Mouse (Mus musculus) embryonic facial prominence, embryonic 15.5 days (tissue): ENCODE data around the gene Atg10. TPM values are rescaled to one million over a fixed set of nuclear protein-coding genes. Genes with fewer than 3 reads are reported as not detected.
"Not testable (repeated sequence)": the region's sequence is repeated elsewhere in the genome, so short reads cannot be mapped to it uniquely, and the experiment has no call there.

Experiments used
- ATAC-seq: fragments of 200-750 bp; cut with Nextera tagmentation; 2 replicates; pipeline ENCODE4 v1.8.0; 2017; ENCODE audit warnings: low read depth, moderate TSS enrichment; ENCODE audit not compliant: insufficient number of reproducible peaks, low FRiP score, low TSS enrichment
- H3K27ac ChIP-seq: fragments of 300-500 bp; sonication (generic); replicated peaks from 2 replicates; pipeline ENCODE4 v1.5.1; 2015; ENCODE audit warnings: mild to moderate bottlenecking, inconsistent platforms
- H3K27me3 ChIP-seq: fragments of 300-500 bp; sonication (generic); 2 replicates; pipeline ENCODE4 v1.6.1; 2015; ENCODE audit warnings: inconsistent platforms
- H3K36me3 ChIP-seq: fragments of 300-500 bp; sonication (generic); 2 replicates; pipeline ENCODE4 v1.6.1; 2015; ENCODE audit warnings: mild to moderate bottlenecking, inconsistent platforms
- H3K4me1 ChIP-seq: fragments of 300-500 bp; sonication (generic); 2 replicates; pipeline ENCODE4 v1.6.1; 2015; ENCODE audit warnings: inconsistent platforms
- H3K4me2 ChIP-seq: fragments of 300-500 bp; sonication (generic); replicated peaks from 2 replicates; pipeline ENCODE4 v1.6.1; 2015; ENCODE audit warnings: mild to moderate bottlenecking, inconsistent platforms
- H3K4me3 ChIP-seq: fragments of 300-500 bp; sonication (generic); replicated peaks from 2 replicates; pipeline ENCODE4 v1.5.1; 2015; ENCODE audit warnings: mild to moderate bottlenecking, inconsistent platforms
- H3K9ac ChIP-seq: fragments of 300-500 bp; sonication (generic); 2 replicates; pipeline ENCODE4 v1.6.1; 2015; ENCODE audit warnings: inconsistent platforms
- H3K9me3 ChIP-seq: fragments of 300-500 bp; sonication (generic); replicated peaks from 2 replicates; pipeline ENCODE4 v1.6.1; 2016; ENCODE audit warnings: inconsistent platforms
- WGBS: fragments of 180-500 bp; shearing (Covaris S2); methylation state at CpG from one replicate; pipeline ENCODE4 v1.1.7; 2015; 5-methylcytosine and 5-hydroxymethylcytosine counted together
- polyA plus RNA-seq: library from polyadenylated mRNA; unstranded; fragments of >200 nt; fragmentation: Nextera tagmentation; extraction: Ambion mirVana; gene quantifications from 2 replicates; pipeline ENCODE4 v1.2.1, GENCODE M21; 2015

The Atg10 gene
- polyA plus RNA-seq, 1 experiment from 2014 or later = 19.6 TPM

- Histone ChIP-seq H3K9me3 (no peaks in the 10 kb centered on the region), H3K9ac (no peak overlapping the region), H3K36me3 (no peaks in the 10 kb centered on the region), H3K27me3 (no peaks in the 10 kb centered on the region), H3K4me1 (0 out of 2 replicates have a peak, but pooled peaks cover 8% of the 10 kb centered on the region), H3K4me3 (no peak overlapping the region), H3K4me2 (no peak overlapping the region), H3K27ac (no peak overlapping the region)
- ATAC-seq = no peak
- WGBS = 82% methylated on average over 7 of the region's 7 CpGs
Measured at GRCm38 (mm10) chr13:90935852-90936251, 287.9 kb downstream of the Atg10 start.

GRCm38 (mm10) chr13:90933256-90933655, 290.5 kb downstream of the Atg10 start:
- 58% methylated on average over 3 of the region's 3 CpGs for WGBS
- H3K27me3 ChIP-seq = no peaks in the 10 kb centered on the region
- no peak overlapping the region for H3K27ac ChIP-seq
- no peaks in the 10 kb centered on the region for H3K9me3 ChIP-seq
- no peak overlapping the region for H3K4me2 ChIP-seq
- H3K36me3 ChIP-seq = peaks cover 5% of the 10 kb centered on the region; the same call in 1 of the 2 replicates
- no peak for ATAC-seq
- H3K9ac ChIP-seq = no peak overlapping the region
- H3K4me3 ChIP-seq = no peak overlapping the region
- H3K4me1 ChIP-seq = 0 out of 2 replicates have a peak, but pooled peaks cover 8% of the 10 kb centered on the region

GRCm38 (mm10) chr13:90929847-90930246, 293.9 kb downstream of the Atg10 start:
- no peak for ATAC-seq
- H3K9ac ChIP-seq = no peak overlapping the region
- H3K4me3 ChIP-seq = no peak overlapping the region
- H3K27ac ChIP-seq = no peak overlapping the region
- H3K4me1 ChIP-seq = 0 out of 2 replicates have a peak, but pooled peaks cover 8% of the 10 kb centered on the region
- peaks cover 33% of the 10 kb centered on the region for H3K36me3 ChIP-seq
- 16% methylated on average over 5 of the region's 5 CpGs for WGBS
- H3K9me3 ChIP-seq = no peaks in the 10 kb centered on the region
- no peaks in the 10 kb centered on the region for H3K27me3 ChIP-seq
- no peak overlapping the region for H3K4me2 ChIP-seq

GRCm38 (mm10) chr13:90928266-90928665, 295.5 kb downstream of the Atg10 start:
- not testable (repeated sequence) for H3K27ac ChIP-seq, H3K4me3 ChIP-seq, H3K27me3 ChIP-seq, ATAC-seq, H3K4me2 ChIP-seq, H3K9me3 ChIP-seq, H3K9ac ChIP-seq
- 85% methylated on average over 10 of the region's 10 CpGs for WGBS
- Histone ChIP-seq H3K4me1 (peaks cover 11% of the 10 kb centered on the region), H3K36me3 (peaks cover 36% of the 10 kb centered on the region)

- Histone ChIP-seq H3K27ac (no peak overlapping the region), H3K9ac (no peak overlapping the region), H3K36me3 (peaks cover 36% of the 10 kb centered on the region), H3K4me3 (no peak overlapping the region), H3K4me2 (no peak overlapping the region), H3K4me1 (peaks cover 4% of the 10 kb centered on the region), H3K27me3 (no peaks in the 10 kb centered on the region), H3K9me3 (no peaks in the 10 kb centered on the region)
- 67% methylated on average over 5 of the region's 5 CpGs for WGBS
- ATAC-seq = no peak
Measured at GRCm38 (mm10) chr13:90926938-90927633, 296.7 kb downstream of the Atg10 start.

GRCm38 (mm10) chr13:90926125-90926765, 297.5 kb downstream of the Atg10 start:
- WGBS = 76% methylated on average over 7 of the region's 7 CpGs
- Histone ChIP-seq H3K4me1 (peaks cover 4% of the 10 kb centered on the region), H3K36me3 (peaks cover 36% of the 10 kb centered on the region)

GRCm38 (mm10) chr13:90925191-90925590, 298.6 kb downstream of the Atg10 start:
- ATAC-seq = no peak
- H3K9ac ChIP-seq = no peak overlapping the region
- H3K4me1 ChIP-seq = peaks cover 4% of the 10 kb centered on the region
- H3K36me3 ChIP-seq = peaks cover 36% of the 10 kb centered on the region
- 86% methylated on average over 5 of the region's 5 CpGs for WGBS
- H3K4me3 ChIP-seq = no peak overlapping the region
- H3K9me3 ChIP-seq = no peaks in the 10 kb centered on the region
- H3K27me3 ChIP-seq = no peaks in the 10 kb centered on the region
- H3K4me2 ChIP-seq = no peak overlapping the region
- H3K27ac ChIP-seq = no peak overlapping the region

More at GRCm38 (mm10) chr13:90926125-90926765, 297.5 kb downstream of the Atg10 start:
- no peak overlapping the region for H3K4me2 ChIP-seq
- H3K9ac ChIP-seq = no peak overlapping the region
- H3K9me3 ChIP-seq = no peaks in the 10 kb centered on the region
- H3K4me3 ChIP-seq = no peak overlapping the region
- H3K27me3 ChIP-seq = no peaks in the 10 kb centered on the region
- H3K27ac ChIP-seq = no peak overlapping the region
- no peak for ATAC-seq

GRCm38 (mm10) chr13:90924072-90924471, 299.7 kb downstream of the Atg10 start:
- peaks cover 4% of the 10 kb centered on the region for H3K4me1 ChIP-seq
- no peak for ATAC-seq
- WGBS = 40% methylated on average over 9 of the region's 9 CpGs
- peak overlapping the region; percentile 91 for H3K4me3 ChIP-seq
- no peaks in the 10 kb centered on the region for H3K9me3 ChIP-seq
- H3K4me2 ChIP-seq = peak overlapping the region; percentile 56
- peaks cover 36% of the 10 kb centered on the region for H3K36me3 ChIP-seq
- 0 out of 2 replicates have a peak overlapping the region, but pooled peaks have one; percentile 88 for H3K27ac ChIP-seq
- no peaks in the 10 kb centered on the region for H3K27me3 ChIP-seq
- peak overlapping the region; percentile 90 for H3K9ac ChIP-seq

- peak overlapping the region; percentile 56 for H3K4me2 ChIP-seq
- H3K9me3 ChIP-seq, ATAC-seq, H3K4me1 ChIP-seq, H3K27me3 ChIP-seq: not testable (repeated sequence)
- peak overlapping the region; percentile 91 for H3K4me3 ChIP-seq
- H3K9ac ChIP-seq = peak overlapping the region; percentile 90
- H3K27ac ChIP-seq = peak overlapping the region; percentile 88
- H3K36me3 ChIP-seq = peaks cover 33% of the 10 kb centered on the region
- under 1% methylated on average over 13 of the region's 13 CpGs for WGBS
Measured at GRCm38 (mm10) chr13:90923617-90924016, 300.2 kb downstream of the Atg10 start.

GRCm38 (mm10) chr13:90922751-90923612, 300.8 kb downstream of the Atg10 start, which contains the start of gene Rps23:
Gene Rps23 (plus strand): TSS chr13:90922958.
- Histone ChIP-seq H3K4me1 (peaks cover 4% of the 10 kb centered on the region), H3K36me3 (peaks cover 30% of the 10 kb centered on the region), H3K9me3 (no peaks in the 10 kb centered on the region), H3K27ac (peak within 1 kb of the TSS; percentile 88), H3K4me3 (peak within 1 kb of the TSS; percentile 91), H3K4me2 (peak within 1 kb of the TSS; percentile 56), H3K27me3 (no peaks in the 10 kb centered on the region), H3K9ac (peak within 1 kb of the TSS; percentile 90)
- WGBS = under 1% methylated on average over 57 of the region's 57 CpGs
- ATAC-seq = peak; percentile 98

GRCm38 (mm10) chr13:90914721-90915120, 309.0 kb downstream of the Atg10 start:
- Histone ChIP-seq H3K4me1 (no peaks in the 10 kb centered on the region), H3K9me3 (no peaks in the 10 kb centered on the region), H3K9ac (no peak overlapping the region), H3K4me2 (no peak overlapping the region), H3K36me3 (no peaks in the 10 kb centered on the region), H3K27ac (no peak overlapping the region), H3K27me3 (no peaks in the 10 kb centered on the region), H3K4me3 (no peak overlapping the region)
- ATAC-seq = no peak
- WGBS = 95% methylated on average over 4 of the region's 4 CpGs
